ENCODE assay signal across 7 mouse cellular contexts in genomic region chr8:92133484-92134406, GRCm38 (mm10).
DNase-seq lines count a peak whose midpoint lies in the region; ATAC-seq and TF ChIP-seq lines count a peak whose summit lies in the region.

No protein-coding gene starts in this region.

- no peaks in the 10 kb centered on the region for H3K9me3 ChIP-seq in embryonic facial prominence, embryonic 13.5 days
- H3K9me3 ChIP-seq in neural tube, embryonic 11.5 days (ENCODE audit: control insufficient read depth, low read length) = no peaks in the 10 kb centered on the region

- DNase-seq in cerebellum, adult 11-12 months = peak; percentile 20
- DNase-seq in layer of hippocampus, adult 2 months (ENCODE audit: low spot score in 2 of 2) = peak; percentile 22 to 53
- peak; percentile 85 for DNase-seq in neural tube, embryonic 11.5 days (ENCODE audit: low spot score)
- DNase-seq in kidney, postnatal 4 days = no peak
- DNase-seq in adrenal gland, postnatal 36 days = no peak

- TF ChIP-seq CTCF in layer of hippocampus, adult 2 months (conservative IDR thresholded peaks at IDR 0.05) = no peak

- H3K4me1 ChIP-seq in embryonic facial prominence, embryonic 13.5 days = peaks cover 40% of the 10 kb centered on the region
- H3K4me1 ChIP-seq in neural tube, embryonic 11.5 days (ENCODE audit: control insufficient read depth, insufficient read depth, low read length) = peaks cover 32% of the 10 kb centered on the region

- no peaks in the 10 kb centered on the region for H3K36me3 ChIP-seq in embryonic facial prominence, embryonic 13.5 days
- H3K36me3 ChIP-seq in neural tube, embryonic 11.5 days (ENCODE audit: control insufficient read depth, insufficient read depth, low read length) = no peaks in the 10 kb centered on the region

- H3K9ac ChIP-seq in embryonic facial prominence, embryonic 13.5 days = no peak overlapping the region
- H3K9ac ChIP-seq in neural tube, embryonic 11.5 days (ENCODE audit: low read length) = peak overlapping the region; percentile 37

- no peak for ATAC-seq in embryonic facial prominence, embryonic 13.5 days (ENCODE audit: insufficient number of reproducible peaks, insufficient read depth, low FRiP score, low TSS enrichment, low read depth)
- peak; percentile 90 for ATAC-seq in neural tube, embryonic 11.5 days (ENCODE audit: insufficient read depth, low FRiP score, low TSS enrichment)
- no peak for ATAC-seq in megakaryocyte progenitor cell, adult 5-6 weeks (replicated peaks; ENCODE audit: poor library complexity)

- peak overlapping the region; percentile 16; the same call in 1 of the 2 replicates for H3K4me2 ChIP-seq in embryonic facial prominence, embryonic 13.5 days
- peak overlapping the region; percentile 7 for H3K4me2 ChIP-seq in neural tube, embryonic 11.5 days (ENCODE audit: low read depth)

- 19% methylated on average over 24 of the region's 24 CpGs for WGBS in embryonic facial prominence, embryonic 13.5 days
- WGBS in neural tube, embryonic 11.5 days = 7% methylated on average over 24 of the region's 24 CpGs

- peak overlapping the region; percentile 29; the same call in 1 of the 2 replicates for H3K27ac ChIP-seq in embryonic facial prominence, embryonic 13.5 days
- peak overlapping the region; percentile 57; the same call in 1 of the 2 replicates for H3K27ac ChIP-seq in layer of hippocampus, adult 2 months
- H3K27ac ChIP-seq in neural tube, embryonic 11.5 days (ENCODE audit: low read depth, low read length) = peak overlapping the region; percentile 85

- peaks cover 23% of the 10 kb centered on the region for H3K27me3 ChIP-seq in embryonic facial prominence, embryonic 13.5 days
- H3K27me3 ChIP-seq in neural tube, embryonic 11.5 days (ENCODE audit: control insufficient read depth, insufficient read depth, low read length) = no peaks in the 10 kb centered on the region

- no peak overlapping the region for H3K4me3 ChIP-seq in embryonic facial prominence, embryonic 13.5 days
- no peak overlapping the region for H3K4me3 ChIP-seq in layer of hippocampus, adult 2 months
- H3K4me3 ChIP-seq in neural tube, embryonic 11.5 days (ENCODE audit: low read depth, low read length) = no peak overlapping the region

Comparison
In these comparisons a context has a peak if more than half of its experiments do, and no peak if none do; other contexts are left out.
1. DNase-seq: peak in cerebellum, adult 11-12 months (single experiment), layer of hippocampus, adult 2 months (2 of 2) and neural tube, embryonic 11.5 days (single experiment); none in kidney, postnatal 4 days (0 of 2) and adrenal gland, postnatal 36 days (0 of 2).
2. H3K27ac ChIP-seq: peak in every context shown above with its lines; median percentile 85 in neural tube, embryonic 11.5 days; 57 in layer of hippocampus, adult 2 months; 29 in embryonic facial prominence, embryonic 13.5 days.